Mouse (Mus musculus): ENCODE data around the gene Asphd2.

The Asphd2 gene

DNA sequence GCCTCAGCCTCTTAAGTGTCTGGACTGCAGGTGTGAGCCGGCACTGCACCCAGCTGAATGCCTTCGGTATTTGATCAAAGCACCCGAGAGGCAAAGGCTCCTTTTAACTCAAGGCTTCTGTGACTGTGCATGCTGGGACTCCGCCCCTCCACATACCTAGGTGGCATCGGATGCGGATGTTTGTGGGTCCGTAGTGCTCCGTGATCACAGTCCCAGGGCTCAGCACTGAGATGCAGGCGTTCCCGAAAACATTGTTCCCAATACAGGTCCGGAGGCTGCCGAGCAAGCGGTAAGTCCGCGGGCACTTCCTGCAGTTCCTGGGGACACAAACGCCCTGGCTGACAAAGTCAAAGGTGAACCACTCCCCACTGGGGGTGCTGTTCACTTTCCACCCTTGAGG lies 3.7 kb downstream of the Asphd2 start:
- DNase-seq (ENCODE audit: low spot score in 2 of 2): no peak

DNA sequence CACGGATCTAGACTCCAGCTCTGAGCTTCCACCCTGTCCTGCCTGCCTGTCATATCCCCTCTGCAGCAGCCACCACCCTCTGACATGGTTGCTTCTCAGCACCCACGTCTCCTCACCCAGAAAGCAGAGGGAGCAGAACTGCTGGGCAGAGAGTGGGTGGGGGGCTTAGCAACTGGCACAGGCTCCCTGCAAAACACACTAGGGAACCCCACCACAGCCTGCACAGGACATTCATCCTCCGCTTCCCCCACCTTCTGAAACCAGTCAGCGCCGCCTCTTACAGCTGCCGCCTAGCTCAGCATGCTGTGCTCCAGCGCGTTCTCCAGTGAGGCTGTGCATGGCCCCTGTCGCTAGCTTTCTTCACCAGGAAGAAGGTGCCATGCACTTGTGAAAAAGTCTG lies 5.3 kb downstream of the Asphd2 start:
- no peak for DNase-seq (ENCODE audit: low spot score in 2 of 2)

DNA sequence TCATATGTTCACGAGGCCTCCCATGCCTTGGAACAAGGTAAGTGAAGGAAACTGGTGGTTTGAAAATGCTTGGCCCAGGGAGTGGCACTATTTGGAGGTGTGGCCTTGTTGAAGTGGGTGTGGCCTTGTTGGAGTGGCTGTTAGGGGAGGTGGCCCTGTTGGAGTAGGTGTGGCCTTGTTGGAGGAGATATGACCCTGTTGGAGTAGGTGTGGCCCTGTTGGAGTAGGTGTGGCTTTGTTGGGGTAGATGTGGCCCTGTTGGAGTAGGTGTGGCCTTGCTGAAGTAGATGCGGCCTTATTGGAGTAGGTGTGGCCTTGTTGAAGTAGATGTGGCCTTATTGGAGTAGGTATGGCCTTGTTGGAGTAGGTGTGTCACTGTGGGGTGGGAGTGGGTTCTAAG lies 8.7 kb downstream of the Asphd2 start:
- DNase-seq (ENCODE audit: low spot score in 2 of 2): no peak

DNA sequence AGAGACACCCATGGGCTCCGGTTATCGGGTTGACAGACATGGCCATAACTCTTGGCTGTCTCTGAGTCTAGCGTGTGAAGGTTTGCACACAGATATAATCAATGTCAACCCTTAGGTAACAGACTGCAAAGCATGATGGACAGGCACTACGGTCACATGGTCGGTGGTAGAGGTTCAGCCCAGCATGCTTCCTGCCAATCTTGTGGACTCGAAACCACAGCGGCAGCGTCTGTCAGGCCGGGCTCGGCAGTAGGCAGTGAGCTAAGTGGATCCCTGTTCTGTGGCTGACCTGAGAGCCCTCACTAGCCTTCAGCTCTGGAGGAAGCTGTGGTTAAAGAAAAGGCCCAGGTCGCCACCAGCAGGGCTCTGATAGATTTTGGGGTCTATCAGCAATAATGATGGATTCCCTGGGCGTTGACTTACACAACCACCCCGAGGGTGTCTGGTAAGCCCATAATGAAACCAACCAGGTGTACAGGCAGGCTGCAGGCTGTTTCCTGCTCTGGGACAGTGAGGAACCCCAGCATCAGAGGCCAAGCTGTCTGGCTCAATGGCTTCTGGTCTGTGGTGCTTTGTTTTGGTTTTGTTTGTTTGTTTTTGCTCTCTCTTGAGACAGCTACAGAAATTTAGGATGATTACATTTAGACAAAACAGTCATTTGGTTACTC lies 9.7 kb downstream of the Asphd2 start:
- no peak for DNase-seq (ENCODE audit: low spot score in 2 of 2)

DNA sequence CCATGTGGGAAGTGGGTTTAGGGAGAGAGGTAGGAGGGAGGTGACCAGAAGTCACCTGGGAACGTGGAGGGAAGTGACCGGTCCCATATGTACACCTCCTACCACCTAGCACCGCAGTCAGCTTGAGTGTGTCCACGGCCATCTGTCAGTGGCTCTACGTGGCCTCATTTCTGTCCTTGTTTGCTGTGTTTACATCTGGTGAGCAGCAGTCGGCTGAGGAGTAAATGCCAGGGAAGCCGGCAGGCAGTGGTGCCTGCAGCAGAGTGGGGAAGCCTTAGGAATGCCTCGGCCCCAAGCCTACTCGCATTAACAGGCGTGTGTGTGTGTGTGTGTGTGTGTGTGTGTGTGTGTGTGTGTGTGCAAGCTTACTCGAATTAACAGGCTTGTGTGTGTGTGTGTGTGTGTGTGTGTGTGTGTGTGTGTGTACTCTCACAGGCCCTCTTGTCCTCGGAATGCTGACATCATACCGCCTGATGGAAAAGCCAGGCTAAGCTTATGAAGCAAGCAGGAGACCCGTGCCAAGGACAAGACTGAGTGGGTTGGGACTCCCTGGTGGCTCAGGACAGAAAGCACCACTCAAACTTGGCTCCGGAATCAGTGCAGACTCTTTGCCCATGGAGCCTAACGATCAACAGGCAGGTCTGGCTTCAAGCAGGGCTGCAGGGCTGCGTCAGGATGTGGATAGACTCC lies 11.9 kb downstream of the Asphd2 start:
- no peak for DNase-seq (ENCODE audit: low spot score in 2 of 2)

DNA sequence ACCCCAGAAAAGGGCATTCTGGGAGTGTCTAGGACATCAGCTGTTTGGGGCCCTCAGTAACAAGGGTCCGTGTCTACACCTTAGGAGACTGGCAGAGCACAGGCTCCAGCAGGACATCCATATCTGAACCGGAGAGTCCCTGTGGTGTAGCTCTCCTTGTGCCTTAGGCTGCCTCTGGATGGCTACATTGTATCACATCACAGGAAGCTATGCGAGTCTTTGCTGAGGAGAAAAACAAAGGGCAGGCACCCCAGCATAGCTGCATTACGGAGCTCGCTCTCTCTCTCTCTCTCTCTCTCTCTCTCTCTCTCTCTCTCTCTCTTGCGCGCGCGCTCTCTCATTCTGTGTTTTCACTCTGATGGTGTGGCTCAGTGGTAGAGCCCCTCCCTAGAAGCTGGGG lies 12.6 kb downstream of the Asphd2 start:
- no peak for DNase-seq (ENCODE audit: low spot score in 2 of 2)

DNA sequence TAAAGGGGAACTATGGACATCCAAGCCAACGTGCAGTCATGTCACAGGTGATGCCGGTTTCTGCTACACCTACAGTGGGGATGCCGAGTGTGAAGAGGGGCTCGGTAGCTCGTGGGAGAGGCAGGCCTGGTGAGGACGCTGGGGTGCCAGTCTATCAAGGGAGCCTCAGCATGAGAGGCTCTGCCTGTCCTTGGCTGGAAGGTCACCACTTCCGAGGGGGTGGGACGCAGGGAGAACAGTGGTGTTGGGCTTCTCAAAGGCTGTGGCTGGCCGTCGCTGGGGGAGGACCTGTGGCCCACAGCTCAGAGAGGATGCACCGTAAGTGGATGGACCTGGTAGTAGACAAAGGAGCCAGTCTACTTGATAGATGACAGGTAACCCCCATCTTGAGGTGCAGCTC lies 13.5 kb downstream of the Asphd2 start:
- DNase-seq (ENCODE audit: low spot score in 2 of 2): no peak

DNA sequence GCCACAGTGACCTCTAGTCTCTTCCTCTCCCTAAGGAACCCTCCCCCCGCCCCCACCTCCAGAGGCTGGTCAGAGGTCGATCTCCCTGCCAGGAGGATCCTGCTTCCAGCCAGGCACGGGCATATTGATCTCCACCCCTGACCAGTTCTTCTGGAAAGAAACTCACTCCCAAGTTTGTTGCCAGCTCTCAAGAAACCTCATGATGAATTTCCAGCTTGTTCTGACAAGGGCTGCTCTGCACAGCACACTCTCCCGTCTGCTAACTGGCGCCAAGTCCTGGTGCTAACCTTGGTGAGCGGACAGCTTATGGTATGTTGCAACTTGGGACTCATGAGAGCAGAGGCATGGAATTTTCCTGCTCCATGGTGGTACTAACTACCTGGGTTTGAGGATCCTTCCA lies 15.9 kb downstream of the Asphd2 start:
- no peak for DNase-seq (ENCODE audit: low spot score in 2 of 2)

DNA sequence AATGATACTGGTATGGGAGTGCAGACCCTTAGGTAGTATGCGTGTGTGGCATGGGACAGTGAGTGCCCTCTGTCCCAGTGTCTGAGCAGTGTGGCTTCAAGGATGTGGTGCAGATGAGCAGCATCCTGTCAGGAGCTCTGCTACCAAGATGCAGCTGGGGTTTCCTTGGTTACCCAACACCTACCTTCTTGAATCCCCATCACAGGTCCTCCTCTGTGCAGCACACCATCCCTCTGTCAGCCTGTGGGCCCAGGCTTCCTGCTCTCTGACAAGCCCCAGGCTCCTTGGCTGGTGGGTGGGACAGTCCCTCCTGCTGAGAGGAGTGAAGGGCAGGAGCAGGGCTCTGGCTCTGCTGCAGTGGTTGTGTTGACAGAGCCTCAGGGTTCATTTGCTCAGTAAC lies 17.3 kb downstream of the Asphd2 start:
- no peak for DNase-seq (ENCODE audit: low spot score in 2 of 2)

DNA sequence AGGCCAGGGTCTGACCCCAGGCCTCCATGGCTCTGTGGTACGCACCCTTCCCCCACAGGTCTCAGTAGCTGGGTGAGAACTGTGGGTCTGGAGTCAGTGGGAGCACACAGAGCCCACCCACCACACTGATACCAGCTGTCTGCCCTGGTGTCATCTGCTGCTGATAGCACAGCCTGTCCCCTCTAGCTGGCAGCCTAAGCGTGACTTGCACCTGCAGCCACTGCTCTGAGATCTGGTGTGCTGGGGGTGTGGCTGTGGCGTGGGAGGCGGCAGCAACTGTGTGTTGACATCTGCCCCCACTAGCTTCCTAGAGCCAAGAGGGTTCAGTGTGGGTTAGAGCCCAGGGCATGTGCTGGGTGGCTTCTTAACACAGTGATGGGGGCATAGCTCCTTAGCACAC lies 18.6 kb downstream of the Asphd2 start:
- DNase-seq (ENCODE audit: low spot score in 2 of 2): no peak

DNA sequence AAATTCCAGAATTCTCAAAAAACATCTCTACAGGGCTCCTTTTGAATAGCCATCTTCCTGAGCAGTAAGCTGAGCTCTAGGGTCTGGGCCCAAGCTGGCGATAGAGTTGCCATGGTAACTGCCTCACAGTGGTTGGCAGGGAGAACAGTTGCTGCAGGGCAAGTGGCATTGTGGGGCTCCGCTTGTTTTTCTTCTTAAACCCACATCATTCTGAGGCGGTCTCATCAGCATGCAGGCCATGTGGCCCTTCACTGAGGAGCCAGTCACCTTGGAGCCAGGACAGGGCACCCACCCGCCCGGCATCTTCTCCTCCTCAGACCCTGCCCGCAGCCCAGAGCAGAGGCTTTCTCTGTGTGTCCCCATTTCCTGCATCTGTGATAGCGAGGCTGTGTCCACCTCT lies 22.7 kb downstream of the Asphd2 start:
- no peak for DNase-seq (ENCODE audit: low spot score in 2 of 2)

DNA sequence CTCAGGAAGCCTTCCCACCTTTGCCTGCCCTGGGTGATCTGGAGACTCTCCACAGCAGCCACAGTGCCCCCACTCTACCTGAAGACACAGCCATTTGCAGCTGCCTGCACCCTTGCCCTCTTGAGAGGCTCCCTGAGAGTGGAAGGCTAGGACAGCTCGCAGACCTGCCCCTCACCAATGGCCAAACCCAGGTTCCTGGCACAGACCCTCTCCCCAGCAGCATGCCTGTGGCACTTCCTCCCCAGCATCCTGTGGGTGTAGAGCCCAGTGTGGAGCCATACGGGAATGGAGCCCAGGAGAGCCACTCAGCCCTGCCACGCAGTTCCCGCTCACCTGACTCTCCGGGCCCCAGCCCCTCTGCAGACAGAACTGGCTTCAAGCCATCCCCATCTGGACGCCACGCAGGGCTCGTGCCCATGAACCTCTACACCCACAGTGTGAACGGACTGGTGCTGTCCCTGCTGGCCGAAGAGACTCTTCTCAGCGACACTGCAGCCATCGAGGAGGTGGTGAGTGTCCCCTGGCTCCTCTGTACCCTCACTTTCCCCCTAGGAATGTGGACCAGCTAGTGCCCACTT lies 24.3 kb downstream of the Asphd2 start:
- DNase-seq (ENCODE audit: low spot score in 2 of 2): no peak

DNA sequence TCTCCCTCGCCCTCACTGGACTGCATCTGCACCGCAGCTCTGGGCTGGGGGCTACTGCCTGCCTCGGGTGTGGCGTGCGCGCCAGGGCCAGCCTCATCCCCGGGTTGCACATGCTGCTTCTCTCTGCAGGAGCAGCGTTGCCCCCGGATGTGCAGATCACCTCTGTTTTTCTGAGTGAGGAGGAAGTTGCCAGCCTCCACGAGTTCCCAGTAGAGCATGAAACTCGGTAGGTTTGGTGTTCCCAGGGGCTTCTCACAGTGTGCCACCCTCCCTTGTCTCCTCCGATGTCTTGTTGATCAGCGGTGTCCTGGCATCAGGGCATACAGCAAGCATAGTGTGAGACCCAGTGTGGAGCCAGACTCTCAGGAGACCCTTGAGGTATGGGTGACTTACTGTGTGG lies 25.3 kb downstream of the Asphd2 start:
- DNase-seq (ENCODE audit: low spot score in 2 of 2): no peak

DNA sequence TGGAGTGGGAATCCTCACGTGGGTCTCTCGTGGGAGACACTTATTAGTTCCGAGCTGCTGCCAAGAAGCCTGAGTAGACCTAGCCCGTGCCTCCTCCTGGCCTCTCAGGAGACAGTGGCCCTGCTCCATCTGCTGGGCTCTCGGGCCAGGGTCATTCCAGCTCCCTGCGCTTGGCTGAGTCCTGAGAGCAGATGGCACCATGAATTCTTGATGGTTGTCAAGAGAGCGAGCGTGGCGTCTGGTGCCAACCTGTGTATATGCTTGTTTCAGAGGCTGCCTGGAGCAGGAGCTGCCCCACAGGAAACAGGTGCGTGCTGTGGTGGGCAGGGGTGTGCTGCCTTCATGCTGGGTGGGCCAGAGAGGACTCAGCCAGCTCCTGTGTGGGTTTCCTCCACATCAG lies 26.0 kb downstream of the Asphd2 start:
- no peak for DNase-seq (ENCODE audit: low spot score in 2 of 2)

DNA sequence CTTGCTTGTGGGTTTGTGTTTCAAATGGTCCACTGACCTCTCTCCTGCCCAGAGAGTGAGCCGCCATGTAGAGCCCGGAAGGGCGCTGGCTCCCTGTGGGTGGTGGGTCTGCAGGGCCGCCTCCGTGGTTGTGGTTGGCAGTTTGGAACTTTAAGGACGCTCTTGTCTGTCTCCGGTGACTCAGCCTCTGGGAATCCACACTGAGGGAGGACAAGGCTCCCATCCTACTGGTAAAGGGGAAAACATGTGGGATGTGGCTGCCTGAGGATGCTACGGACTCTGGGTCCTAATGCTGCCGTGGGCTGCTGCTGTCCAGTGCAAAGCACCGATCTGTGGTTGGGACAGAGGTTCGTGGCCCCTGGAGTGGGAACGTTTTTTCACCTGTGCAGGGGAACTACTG lies 26.7 kb downstream of the Asphd2 start:
- DNase-seq (ENCODE audit: low spot score in 2 of 2): no peak

DNA sequence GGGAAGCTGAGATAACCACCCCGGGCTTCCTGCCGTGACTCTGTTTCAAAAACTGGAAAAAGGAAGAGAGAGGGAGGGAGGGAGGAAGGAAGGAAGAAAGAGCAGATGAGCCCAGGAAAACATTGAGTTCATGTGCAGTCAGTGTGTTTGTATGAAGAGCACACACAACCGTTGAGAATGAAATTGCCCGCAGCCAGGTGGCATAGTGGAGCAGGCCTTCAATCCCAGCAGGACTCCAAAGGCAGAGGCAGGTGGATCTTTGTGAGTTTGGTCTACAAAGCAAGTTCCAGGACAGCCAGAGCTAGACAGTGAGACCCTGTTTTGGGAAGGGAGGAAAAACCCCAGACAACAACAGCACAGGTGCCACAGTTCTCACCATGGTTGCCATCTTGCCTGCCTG lies 27.3 kb downstream of the Asphd2 start:
- no peak for DNase-seq (ENCODE audit: low spot score in 2 of 2)

DNA sequence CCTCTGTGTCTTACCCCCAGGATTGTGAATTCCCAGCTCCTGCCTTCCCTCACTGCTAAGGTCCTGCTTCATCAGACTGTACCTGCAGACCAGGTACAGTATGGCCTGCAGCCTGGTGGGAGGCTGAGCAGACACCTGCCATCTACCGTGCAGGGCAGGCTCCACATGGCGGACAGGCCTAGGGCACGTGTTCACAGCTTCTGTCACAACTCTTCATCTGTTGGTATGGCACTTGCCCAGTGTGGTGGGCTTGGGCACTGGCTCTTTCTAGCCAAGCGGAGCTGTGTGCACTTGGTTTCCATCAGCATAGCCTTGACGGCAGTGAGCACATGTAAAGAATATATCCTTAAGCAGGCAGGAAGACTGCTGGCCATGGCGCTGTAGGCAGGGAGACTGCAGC lies 27.8 kb downstream of the Asphd2 start:
- no peak for DNase-seq (ENCODE audit: low spot score in 2 of 2)

DNA sequence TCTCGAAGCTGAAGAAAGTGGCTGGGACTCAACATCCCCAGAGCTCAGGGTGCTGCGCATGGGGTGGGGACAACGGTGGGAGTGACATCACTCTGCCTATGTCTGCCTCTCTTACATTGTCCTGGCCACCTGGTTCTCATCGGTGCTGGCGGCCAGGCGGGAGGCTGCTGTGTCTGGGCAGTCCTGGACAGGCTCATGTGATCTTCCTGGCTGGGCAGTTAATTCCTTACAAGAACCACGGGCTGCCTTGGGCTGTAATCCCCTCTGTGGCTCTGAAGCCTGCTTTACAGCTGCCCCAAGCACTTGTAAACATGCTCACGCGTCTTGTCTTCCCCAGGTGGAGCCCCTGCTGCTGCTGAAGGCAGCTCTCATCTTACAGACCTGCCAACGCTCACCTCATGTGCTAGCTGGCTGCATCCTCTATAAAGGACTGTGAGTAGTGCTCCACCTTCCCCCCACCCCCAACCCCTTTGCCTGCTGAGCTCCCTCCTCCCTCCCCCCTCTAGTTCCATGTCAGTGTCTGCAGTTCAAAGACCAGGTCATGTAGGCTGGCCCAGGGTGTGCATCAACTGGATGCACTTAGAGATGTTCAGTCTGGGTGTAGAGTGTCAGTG lies 30.4 kb downstream of the Asphd2 start:
- DNase-seq (ENCODE audit: low spot score in 2 of 2): no peak

DNA sequence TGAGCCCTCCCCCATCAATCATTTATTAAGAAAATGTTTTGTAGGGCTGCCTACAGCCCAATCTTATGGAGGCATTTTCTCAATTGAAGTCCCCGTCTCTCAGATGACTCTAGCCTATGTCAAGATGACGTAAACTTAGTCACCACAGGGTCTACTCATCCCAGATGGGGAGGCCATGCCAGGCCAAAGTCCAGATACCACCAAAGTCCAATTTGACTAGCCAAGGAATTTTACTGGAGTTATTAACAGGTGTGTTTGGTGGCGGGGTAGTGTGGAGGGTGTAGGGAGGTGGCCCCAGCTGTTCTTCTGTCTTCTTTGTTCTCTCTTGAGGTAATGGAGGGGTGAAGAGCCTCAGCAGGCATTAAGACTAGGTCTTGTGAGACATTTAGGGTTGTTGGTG lies 34.6 kb downstream of the Asphd2 start:
- DNase-seq (ENCODE audit: low spot score in 2 of 2): no peak

DNA sequence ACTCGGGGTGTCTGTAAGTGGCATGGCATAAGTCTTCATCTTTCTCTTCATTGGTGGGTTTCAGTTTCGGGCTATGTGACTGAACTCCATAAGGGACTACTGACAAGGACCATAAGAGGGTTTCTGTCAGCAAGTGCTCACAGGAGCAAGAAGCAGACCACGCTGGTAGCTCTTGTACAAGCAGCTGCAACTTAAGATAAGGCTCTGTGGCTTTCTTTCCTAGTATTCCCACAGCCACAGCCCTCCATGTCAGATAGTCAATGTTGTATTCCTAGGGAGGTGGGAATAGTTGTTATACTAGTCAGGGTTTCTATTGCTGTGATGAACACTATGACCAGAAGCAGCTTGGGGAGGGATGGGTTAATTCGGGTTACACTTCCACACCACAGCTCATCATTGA lies 35.1 kb downstream of the Asphd2 start:
- no peak for DNase-seq (ENCODE audit: low spot score in 2 of 2)

DNA sequence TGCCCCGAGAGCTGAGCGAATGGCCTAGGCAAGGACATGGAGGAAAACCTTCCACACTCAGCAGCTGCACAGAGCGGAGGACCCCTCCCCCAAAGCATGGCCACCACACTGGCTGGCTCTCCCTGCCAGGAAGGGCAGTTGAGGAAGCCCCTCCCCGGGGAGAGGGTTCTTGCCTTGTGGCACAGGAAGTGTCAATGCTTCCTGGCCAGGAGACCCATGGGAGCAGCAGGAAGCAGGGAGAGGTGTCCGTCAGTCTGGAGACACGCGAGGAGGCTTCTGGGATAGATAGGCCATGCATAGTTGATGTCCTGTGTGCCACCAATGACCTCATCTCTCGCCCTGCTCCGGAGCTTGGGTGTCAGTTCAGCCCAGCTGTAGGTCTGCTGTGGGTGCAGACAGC lies 38.3 kb downstream of the Asphd2 start:
- no peak for DNase-seq (ENCODE audit: low spot score in 2 of 2)

DNA sequence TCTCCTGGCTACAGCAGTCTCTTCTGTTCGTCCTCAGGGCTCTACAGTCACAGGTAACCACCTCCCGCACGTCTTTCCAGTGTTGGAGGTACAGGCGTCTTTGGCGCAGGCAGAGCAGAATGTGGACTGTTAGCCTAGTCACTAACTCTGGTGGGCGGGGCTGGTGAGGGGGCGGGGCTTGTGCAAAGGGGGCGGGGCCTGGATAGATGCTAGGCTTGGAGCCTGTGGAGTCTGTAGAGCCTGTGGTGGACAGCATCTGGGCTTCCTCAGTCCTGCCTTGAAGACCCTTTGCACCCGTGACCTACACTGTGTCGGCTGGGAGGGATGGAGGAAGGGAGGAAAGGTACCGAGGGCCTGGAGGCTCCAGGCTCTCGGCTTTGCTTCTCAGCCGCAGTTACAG lies 38.8 kb downstream of the Asphd2 start, which contains the start of gene Gm6583:
Gene Gm6583, minus strand, starts transcription at position 124 of the 400 bp plus-strand sequence.
- no peak for DNase-seq (ENCODE audit: low spot score in 2 of 2)

DNA sequence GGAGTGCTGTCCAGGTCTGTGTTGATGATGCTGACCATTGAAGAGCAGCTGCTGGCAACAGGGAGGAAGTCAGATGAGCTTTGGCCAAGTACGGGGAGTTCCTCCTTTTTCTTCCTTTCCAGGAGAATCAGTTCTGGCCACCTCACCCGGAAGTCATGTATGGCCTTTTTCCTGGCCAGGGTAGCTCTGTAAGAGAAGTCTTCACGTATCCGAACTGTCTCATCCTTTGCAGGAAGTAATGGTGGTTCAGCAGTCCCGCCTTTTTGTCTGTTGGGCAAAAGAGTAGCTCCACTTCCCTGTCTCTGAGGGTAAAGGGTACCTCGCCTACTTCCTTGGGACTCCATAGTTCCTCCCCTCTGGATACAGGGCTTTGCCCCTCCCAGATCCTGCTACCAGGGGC lies 39.2 kb downstream of the Asphd2 start:
- DNase-seq (ENCODE audit: low spot score in 2 of 2): no peak
